Mouse (Mus musculus): ENCODE measurements around the gene Krt34.

DNA sequence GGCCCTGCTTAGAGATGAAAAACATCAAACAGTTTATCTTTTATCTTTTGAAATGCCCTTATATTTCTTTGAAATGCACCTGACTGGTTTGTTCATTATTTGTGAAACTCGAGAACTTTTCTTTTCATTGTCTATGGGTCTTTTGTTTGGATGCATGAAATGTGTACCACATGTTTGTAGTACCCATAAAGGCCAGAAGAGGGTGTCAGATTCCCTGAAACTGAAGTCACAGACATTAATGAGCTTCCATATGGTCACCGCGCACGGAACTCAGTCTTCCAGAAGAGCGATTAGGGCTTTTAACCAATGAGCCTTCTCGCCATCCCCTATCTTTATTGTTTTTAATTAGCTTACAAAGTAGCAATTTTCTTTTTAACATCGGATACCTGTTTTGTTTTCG lies 17.5 kb upstream of the Krt34 start:
- peak; percentile 22 for TF ChIP-seq CTCF (IDR thresholded peaks at IDR 0.05)
- no peak for TF ChIP-seq POLR2A (IDR thresholded peaks at IDR 0.05; ENCODE audit: insufficient read depth, low read depth, low read length)
- TF ChIP-seq EP300 (IDR thresholded peaks at IDR 0.05; ENCODE audit: insufficient read depth, low read depth, low read length): no peak
